Mouse (Mus musculus) megakaryocyte, embryonic 14.5 days (primary cell): ENCODE data around the gene Galnt17.

Experiments used
- FLI1 ChIP-seq: IDR thresholded peaks from 2 replicates; pipeline ENCODE4 v1.6.1; 2012; ENCODE audit warnings: low read length, inconsistent platforms, mixed read lengths
- GATA1 ChIP-seq: IDR thresholded peaks from 3 replicates; pipeline ENCODE4 v1.6.1; 2012; ENCODE audit warnings: mixed read lengths, low read length, inconsistent platforms, borderline replicate concordance

- TF ChIP-seq FLI1 (no peak), GATA1 (no peak)
Observed at GRCm38 (mm10) chr5:130871086-130871485, 437.2 kb downstream of the Galnt17 start.
